Mouse (Mus musculus) embryonic facial prominence, embryonic 13.5 days (tissue): Measurements from ENCODE around the gene Ednrb. TPM values are rescaled to one million over a fixed set of nuclear protein-coding genes. Genes with fewer than 3 reads are reported as not detected.

Experiments used
- ATAC-seq: fragments of 200-750 bp; cut with Nextera tagmentation; 2 replicates; pipeline ENCODE4 v1.8.0; 2017; ENCODE audit warnings: low read depth; ENCODE audit not compliant: insufficient number of reproducible peaks, insufficient read depth, low FRiP score, low TSS enrichment
- H3K27ac ChIP-seq: fragments of 300-500 bp; sonication (generic); 2 replicates; pipeline ENCODE4 v1.5.1; 2015; ENCODE audit warnings: moderate library complexity, mild to moderate bottlenecking, inconsistent platforms
- H3K27me3 ChIP-seq: fragments of 300-500 bp; sonication (generic); 2 replicates; pipeline ENCODE4 v1.6.1; 2015; ENCODE audit warnings: mild to moderate bottlenecking, inconsistent platforms
- H3K36me3 ChIP-seq: fragments of 300-500 bp; sonication (generic); 2 replicates; pipeline ENCODE4 v1.6.1; 2015; ENCODE audit warnings: mild to moderate bottlenecking, inconsistent platforms
- H3K4me1 ChIP-seq: fragments of 300-500 bp; sonication (generic); 2 replicates; pipeline ENCODE4 v1.6.1; 2015; ENCODE audit warnings: inconsistent platforms
- H3K4me2 ChIP-seq: fragments of 300-500 bp; sonication (generic); 2 replicates; pipeline ENCODE4 v1.6.1; 2015; ENCODE audit warnings: moderate library complexity, mild to moderate bottlenecking, inconsistent platforms
- H3K4me3 ChIP-seq: fragments of 300-500 bp; sonication (generic); 2 replicates; pipeline ENCODE4 v1.5.1; 2015; ENCODE audit warnings: mild to moderate bottlenecking, inconsistent platforms
- H3K9ac ChIP-seq: fragments of 300-500 bp; sonication (generic); 2 replicates; pipeline ENCODE4 v1.6.1; 2015; ENCODE audit warnings: mild to moderate bottlenecking, inconsistent platforms
- H3K9me3 ChIP-seq: fragments of 300-500 bp; sonication (generic); 2 replicates; pipeline ENCODE4 v1.6.1; 2016; ENCODE audit warnings: inconsistent platforms
- WGBS: fragments of 180-500 bp; shearing (Covaris S2); methylation state at CpG from one replicate; pipeline ENCODE4 v1.1.7; 2015; ENCODE audit warnings: mixed read lengths; 5-methylcytosine and 5-hydroxymethylcytosine counted together
- polyA plus RNA-seq: library from polyadenylated mRNA; unstranded; fragments of >200 nt; fragmentation: Nextera tagmentation; extraction: Ambion mirVana; gene quantifications from 2 replicates; pipeline ENCODE4 v1.2.1, GENCODE M21; 2015

Gene Ednrb
- 21.3 and 24.2 TPM in 2 replicates for polyA plus RNA-seq

DNA sequence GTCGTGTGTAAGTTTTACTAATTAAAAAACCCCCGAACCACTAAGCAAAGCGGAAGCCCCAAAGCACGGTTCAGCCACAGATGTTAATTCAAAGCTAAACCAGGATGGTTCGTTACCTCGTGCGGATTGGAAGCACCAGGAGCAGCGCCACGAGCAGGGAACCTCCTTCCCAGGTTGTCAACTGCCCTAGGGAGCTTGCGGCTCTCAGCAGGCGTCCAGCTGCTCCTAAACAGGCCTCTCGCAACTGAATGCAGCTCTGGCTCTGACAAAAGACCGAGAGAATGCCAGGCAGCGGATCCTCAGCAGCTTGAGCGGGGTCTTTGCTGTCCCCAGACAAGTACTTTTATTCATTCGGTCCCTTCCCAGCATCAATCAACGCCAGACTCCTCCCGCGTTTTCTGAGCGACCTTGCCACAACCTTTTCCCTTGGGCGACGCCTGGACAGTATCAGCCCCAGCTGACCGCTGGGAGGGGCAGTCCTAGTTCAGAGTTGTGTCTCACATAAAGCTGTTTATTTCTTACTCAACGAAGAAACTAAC is at the start of gene Ednrb:
Gene Ednrb (minus strand): TSS at position 392 of the 539 bp plus-strand sequence.
- no peak; the same call in 1 of the 2 replicates for ATAC-seq
- Histone ChIP-seq H3K4me1 (peaks cover 14% of the 10 kb centered on the region), H3K27ac (no peak within 1 kb of the TSS; the same call in 1 of the 2 replicates), H3K27me3 (peaks cover 34% of the 10 kb centered on the region), H3K4me3 (peak within 1 kb of the TSS; percentile 52), H3K9ac (peak within 1 kb of the TSS; percentile 54), H3K4me2 (peak within 1 kb of the TSS; percentile 95), H3K9me3 (no peaks in the 10 kb centered on the region), H3K36me3 (no peaks in the 10 kb centered on the region)
- WGBS: under 1% methylated on average over 24 of the region's 24 CpGs

DNA sequence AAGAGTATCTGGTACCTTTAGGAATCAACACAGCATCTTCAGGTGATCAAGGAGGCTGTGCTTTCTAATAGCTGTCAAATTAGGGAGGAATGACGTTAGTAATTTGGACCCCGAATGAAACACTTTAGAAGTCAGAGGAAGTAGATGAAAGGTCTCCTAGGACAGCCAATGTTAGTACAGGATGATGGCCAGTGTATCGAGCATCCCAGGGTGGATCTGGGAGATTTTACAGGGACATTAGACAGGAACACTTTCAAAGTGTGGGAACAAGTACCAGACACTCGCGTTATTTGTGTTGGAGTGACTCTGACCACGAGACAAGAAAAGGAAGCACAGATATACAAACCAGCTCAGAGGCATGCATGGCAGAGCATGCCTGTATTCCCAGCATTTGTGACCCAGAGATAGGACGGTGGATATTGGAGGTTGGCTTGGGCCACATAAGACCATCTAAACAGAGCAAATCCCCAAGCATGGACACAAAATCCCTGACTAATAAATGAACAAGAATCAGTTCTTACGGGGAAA is 48.3 kb upstream of the Ednrb start:
- Histone ChIP-seq H3K27me3 (no peaks in the 10 kb centered on the region), H3K9ac (no peak overlapping the region), H3K4me2 (no peak overlapping the region), H3K4me3 (no peak overlapping the region), H3K27ac (no peak overlapping the region), H3K4me1 (no peaks in the 10 kb centered on the region), H3K9me3 (no peaks in the 10 kb centered on the region), H3K36me3 (no peaks in the 10 kb centered on the region)
- ATAC-seq: no peak
- WGBS: 72% methylated on average over 8 of the region's 8 CpGs

DNA sequence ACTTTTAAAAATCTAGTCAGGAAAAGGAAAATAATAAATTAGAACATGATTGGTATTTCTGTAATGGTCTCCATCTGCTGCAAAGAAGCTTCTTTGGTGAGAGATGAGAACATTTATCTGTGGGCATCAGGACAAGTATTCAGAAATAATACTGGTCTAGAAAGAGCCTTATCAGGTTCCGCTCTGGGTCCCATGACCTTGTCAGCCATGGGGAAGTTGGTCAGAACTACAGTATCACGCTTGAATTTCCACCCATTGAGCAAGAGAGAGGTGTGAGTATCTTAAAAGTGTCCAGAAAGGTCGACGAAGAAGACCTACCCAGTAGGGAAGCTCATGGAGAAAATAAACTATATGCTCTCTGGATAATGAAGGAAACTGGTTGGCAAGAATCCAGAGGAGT is 46.6 kb upstream of the Ednrb start:
- Histone ChIP-seq H3K9ac (no peak overlapping the region), H3K4me2 (no peak overlapping the region), H3K9me3 (no peaks in the 10 kb centered on the region), H3K36me3 (no peaks in the 10 kb centered on the region), H3K4me3 (no peak overlapping the region), H3K4me1 (no peaks in the 10 kb centered on the region), H3K27me3 (no peaks in the 10 kb centered on the region), H3K27ac (no peak overlapping the region)
- ATAC-seq: no peak
- WGBS: 84% methylated on average over 4 of the region's 4 CpGs

DNA sequence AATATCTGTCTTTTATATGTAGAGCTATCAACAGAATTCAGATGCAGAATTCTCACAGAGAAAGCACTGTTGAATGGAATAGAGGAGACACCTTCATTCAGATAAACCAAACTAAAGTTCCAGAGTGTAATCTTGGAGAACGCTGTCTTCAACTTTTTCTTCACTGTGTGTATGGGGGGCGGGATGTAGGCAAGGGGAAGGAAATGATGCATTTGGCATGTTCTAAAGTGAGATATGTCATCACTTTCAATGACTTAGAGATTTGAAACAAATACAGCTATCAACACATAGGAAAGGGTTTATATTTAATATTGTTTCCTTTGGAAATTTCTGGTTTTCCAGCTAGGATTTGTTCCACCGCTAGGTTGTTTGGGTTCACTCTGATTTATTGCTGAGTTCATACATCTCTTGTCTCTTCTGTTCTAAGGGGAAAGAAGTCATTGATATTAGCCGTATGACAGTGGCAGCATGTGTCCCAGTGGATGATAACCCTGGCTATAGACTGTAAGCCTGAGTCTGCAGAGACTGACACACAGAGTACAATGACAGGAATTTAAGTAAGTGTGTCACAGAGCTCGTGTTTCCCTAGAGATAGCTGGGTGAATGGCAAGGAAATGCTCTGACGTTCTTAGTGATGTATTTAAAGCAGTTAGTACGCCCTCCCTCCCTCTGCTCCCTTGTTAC is 40.8 kb upstream of the Ednrb start:
- no peaks in the 10 kb centered on the region for H3K4me1 ChIP-seq
- no peaks in the 10 kb centered on the region for H3K36me3 ChIP-seq
- H3K27me3 ChIP-seq: no peaks in the 10 kb centered on the region
- no peak for ATAC-seq
- no peak overlapping the region for H3K9ac ChIP-seq
- no peaks in the 10 kb centered on the region for H3K9me3 ChIP-seq
- no peak overlapping the region for H3K4me2 ChIP-seq
- no peak overlapping the region for H3K4me3 ChIP-seq
- WGBS: 74% methylated on average over 7 of the region's 7 CpGs
- H3K27ac ChIP-seq: no peak overlapping the region

DNA sequence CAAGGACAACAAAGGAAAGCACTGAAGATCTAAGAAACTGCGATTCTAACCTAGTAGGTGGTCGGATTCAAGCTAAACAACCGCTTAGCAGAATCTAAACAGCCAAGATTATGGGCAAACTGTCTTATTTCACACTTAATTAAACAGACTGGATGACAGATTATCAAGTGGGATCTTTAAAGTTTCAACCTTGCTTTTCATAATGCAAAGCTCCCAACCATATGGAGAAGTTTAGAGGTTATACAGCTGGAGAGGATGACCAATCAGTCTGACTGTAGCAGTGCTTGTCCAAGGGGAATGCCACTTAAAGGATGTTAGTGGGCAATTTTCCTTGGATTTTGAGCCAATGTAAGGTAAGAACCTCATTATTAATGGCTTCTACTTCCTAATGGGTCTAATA is 38.7 kb upstream of the Ednrb start:
- Histone ChIP-seq H3K4me1 (no peaks in the 10 kb centered on the region), H3K4me2 (no peak overlapping the region), H3K4me3 (no peak overlapping the region), H3K9ac (no peak overlapping the region), H3K27me3 (no peaks in the 10 kb centered on the region), H3K36me3 (no peaks in the 10 kb centered on the region), H3K9me3 (no peaks in the 10 kb centered on the region), H3K27ac (no peak overlapping the region)
- no peak for ATAC-seq
- WGBS: 78% methylated on average over 3 of the region's 3 CpGs

DNA sequence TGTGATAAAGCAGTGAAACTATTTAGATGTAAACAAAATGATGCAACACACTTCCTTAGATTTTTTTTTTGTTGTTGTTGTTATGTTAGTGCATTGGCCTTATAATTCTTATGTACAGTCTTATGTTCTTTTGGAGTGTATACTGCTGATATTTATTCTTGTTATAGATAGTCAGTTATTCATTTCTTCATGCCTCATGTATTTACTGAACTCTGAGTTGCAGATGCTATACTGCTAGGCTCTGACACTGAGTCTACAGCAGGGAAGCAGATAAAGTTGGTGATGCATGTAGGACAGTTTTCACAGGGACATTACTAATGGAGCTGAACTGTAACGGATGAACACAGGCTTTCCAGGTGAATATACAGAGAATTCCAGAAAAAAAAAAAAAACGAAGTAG is 32.9 kb upstream of the Ednrb start:
- WGBS: 79% methylated on average over 2 of the region's 2 CpGs
- H3K36me3 ChIP-seq: no peaks in the 10 kb centered on the region
- ATAC-seq: no peak
- no peak overlapping the region for H3K4me3 ChIP-seq
- H3K27ac ChIP-seq: no peak overlapping the region
- H3K4me1 ChIP-seq: no peaks in the 10 kb centered on the region
- no peak overlapping the region for H3K4me2 ChIP-seq
- no peaks in the 10 kb centered on the region for H3K27me3 ChIP-seq
- no peaks in the 10 kb centered on the region for H3K9me3 ChIP-seq
- H3K9ac ChIP-seq: no peak overlapping the region

DNA sequence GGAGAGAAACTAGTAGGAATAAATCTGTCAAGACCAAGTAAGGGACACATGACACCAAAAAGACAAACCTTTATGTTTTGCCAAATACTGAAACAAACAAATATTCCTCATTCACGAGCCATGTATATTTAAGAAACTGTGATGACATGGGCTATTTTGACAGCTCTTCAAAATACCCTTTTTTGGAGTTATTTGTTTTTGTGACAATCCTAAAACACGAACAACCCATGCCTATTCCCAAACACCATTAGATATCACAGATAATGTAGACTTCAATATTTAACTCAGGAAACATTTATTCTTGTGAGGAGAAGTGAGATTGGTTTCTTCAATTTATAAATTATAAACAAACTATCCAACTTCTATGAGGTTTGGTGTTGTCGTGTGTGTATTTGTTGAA is 32.4 kb upstream of the Ednrb start:
- H3K4me2 ChIP-seq: no peak overlapping the region
- no peaks in the 10 kb centered on the region for H3K9me3 ChIP-seq
- H3K36me3 ChIP-seq: no peaks in the 10 kb centered on the region
- no peak for ATAC-seq
- no peak overlapping the region for H3K4me3 ChIP-seq
- H3K4me1 ChIP-seq: no peaks in the 10 kb centered on the region
- no peaks in the 10 kb centered on the region for H3K27me3 ChIP-seq
- no peak overlapping the region for H3K9ac ChIP-seq
- H3K27ac ChIP-seq: no peak overlapping the region
- 83% methylated on average over 3 of the region's 3 CpGs for WGBS

DNA sequence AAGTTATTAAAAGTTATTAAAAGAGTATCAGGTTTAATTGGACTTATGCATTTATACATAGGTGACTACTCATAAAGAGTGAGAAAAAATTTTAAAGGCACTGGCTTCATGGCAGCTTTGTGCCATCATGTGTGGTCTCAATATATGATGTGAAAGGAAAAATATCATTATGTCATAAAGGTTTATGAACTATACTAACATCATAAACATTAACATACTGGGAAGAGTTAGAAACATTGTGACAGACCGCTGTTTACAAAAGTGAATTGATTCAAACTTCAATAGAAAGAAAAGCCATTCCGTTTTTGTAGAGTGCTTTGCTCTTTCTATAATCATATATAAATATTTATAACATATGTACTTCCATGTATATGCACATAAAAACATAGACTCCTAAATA is 22.4 kb upstream of the Ednrb start:
- Histone ChIP-seq H3K9me3 (no peaks in the 10 kb centered on the region), H3K4me3 (no peak overlapping the region), H3K9ac (no peak overlapping the region), H3K27me3 (no peaks in the 10 kb centered on the region), H3K4me1 (no peaks in the 10 kb centered on the region), H3K4me2 (no peak overlapping the region), H3K27ac (no peak overlapping the region), H3K36me3 (no peaks in the 10 kb centered on the region)
- no peak for ATAC-seq
- 79% methylated on average over 2 of the region's 2 CpGs for WGBS

DNA sequence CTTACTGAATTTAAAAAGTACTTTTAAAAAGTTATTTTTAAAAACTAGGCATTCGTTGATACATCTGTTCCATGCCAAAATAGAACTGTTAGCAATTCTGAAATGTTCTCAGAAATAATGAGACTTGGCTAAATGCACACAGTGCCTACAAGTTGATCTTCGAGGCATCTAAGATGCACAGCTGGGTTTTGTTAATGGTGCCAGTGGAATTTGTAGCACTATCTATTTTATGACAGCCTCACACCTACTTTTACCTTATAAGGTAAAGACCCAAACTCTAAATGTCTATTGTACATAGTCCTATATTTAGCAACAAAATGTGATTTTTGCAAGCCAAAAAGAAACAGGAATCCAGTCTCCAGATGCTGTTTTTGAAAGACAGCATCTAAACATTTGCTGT is 21.0 kb upstream of the Ednrb start:
- H3K36me3 ChIP-seq: no peaks in the 10 kb centered on the region
- H3K27ac ChIP-seq: no peak overlapping the region
- no peak overlapping the region for H3K9ac ChIP-seq
- no peaks in the 10 kb centered on the region for H3K27me3 ChIP-seq
- H3K4me1 ChIP-seq: no peaks in the 10 kb centered on the region
- no peaks in the 10 kb centered on the region for H3K9me3 ChIP-seq
- ATAC-seq: no peak
- WGBS: 58% methylated on average over 2 of the region's 2 CpGs
- H3K4me3 ChIP-seq: no peak overlapping the region
- H3K4me2 ChIP-seq: no peak overlapping the region

DNA sequence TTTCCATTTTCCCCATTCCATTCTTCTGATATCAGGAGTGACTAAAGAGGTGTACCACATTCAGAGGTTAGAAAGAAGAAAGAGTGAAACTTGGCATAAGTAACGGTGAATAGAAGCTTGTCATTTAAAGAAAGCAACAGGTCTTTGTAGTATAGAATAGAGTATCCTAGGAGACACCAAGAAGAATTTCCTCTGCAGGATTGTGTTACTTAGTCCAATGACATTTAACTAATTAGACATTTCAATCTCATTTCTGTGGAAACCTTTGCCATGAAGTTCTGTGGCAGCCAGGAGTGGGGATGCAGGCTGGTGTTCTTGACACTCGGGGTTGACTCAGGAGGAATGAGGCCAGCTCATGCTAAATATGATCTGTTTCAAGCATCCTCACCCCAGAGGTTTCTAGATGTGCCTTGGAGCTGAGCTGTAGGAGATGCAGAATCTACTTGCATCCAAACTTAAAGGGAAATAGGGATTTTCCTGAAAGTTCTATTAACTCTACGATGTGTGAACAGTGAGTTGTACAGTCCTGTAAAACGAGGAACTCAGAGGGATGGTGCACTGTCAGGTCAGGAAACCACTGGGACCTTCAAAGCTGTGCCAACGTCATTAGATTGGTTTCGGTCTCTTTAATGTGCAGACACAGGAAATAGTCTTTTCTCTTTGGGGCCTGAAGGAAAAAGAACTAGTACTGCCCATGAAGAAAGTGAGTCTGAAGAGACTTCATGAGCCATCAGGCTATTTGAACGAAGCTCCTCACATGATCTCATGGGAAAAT is 6.1 kb upstream of the Ednrb start:
- Histone ChIP-seq H3K27me3 (peaks cover 3% of the 10 kb centered on the region), H3K4me2 (no peak overlapping the region), H3K9me3 (no peaks in the 10 kb centered on the region), H3K4me3 (no peak overlapping the region), H3K36me3 (no peaks in the 10 kb centered on the region), H3K4me1 (no peaks in the 10 kb centered on the region), H3K9ac (no peak overlapping the region), H3K27ac (no peak overlapping the region)
- no peak for ATAC-seq
- 80% methylated on average over 7 of the region's 7 CpGs for WGBS

DNA sequence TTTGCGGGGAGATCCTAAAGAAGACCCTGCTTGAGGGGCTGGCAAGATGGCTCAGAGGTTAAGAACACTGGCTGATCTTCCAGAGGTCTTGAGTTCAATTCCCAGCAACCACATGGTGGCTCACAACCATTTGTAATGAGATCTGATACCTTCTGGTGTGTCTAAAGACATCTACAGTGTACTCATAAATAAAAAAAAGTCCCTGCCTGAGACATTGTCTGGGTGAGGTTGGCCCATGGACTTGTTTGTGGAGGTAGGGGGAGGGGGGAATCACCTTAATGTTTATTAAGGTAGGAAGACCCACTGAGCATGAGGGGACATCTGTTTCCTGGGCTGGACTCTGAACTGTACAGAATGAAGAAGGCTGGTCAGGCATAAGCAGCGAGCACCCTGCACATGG is 1.5 kb upstream of the Ednrb start:
- Histone ChIP-seq H3K9ac (no peak overlapping the region), H3K36me3 (no peaks in the 10 kb centered on the region), H3K27ac (no peak overlapping the region), H3K4me2 (no peak overlapping the region), H3K4me3 (no peak overlapping the region), H3K27me3 (peaks cover 34% of the 10 kb centered on the region), H3K9me3 (no peaks in the 10 kb centered on the region), H3K4me1 (peaks cover 14% of the 10 kb centered on the region)
- WGBS: 88% methylated on average over 2 of the region's 2 CpGs
- no peak for ATAC-seq

DNA sequence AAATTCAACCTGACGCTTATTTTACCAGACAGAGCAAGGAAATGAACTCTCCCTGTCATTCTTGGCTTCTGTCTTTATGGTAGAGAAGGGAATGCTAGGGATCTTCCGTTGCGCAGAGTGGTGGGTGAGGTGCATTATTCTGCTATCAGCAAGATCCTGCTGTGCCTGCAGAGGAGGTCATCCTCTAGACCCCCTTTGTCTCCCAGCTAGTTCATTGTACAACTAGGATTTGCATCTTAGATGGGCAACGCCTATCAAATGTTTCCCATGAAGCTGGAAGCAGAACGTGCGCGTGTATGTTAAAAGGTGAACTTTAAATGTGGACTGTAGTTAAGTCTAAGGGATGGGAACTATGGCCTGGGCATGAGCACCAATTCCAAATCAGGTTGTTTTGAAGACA is 742 bp upstream of the Ednrb start:
- H3K27ac ChIP-seq: no peak overlapping the region
- ATAC-seq: no peak

More for the DNA sequence above, 742 bp upstream of the Ednrb start:
- Histone ChIP-seq H3K9ac (no peak overlapping the region), H3K27me3 (peaks cover 34% of the 10 kb centered on the region), H3K36me3 (no peaks in the 10 kb centered on the region), H3K4me3 (no peak overlapping the region), H3K9me3 (no peaks in the 10 kb centered on the region), H3K4me2 (no peak overlapping the region), H3K4me1 (peaks cover 14% of the 10 kb centered on the region)
- 73% methylated on average over 7 of the region's 7 CpGs for WGBS
